In the genomic region with DNA sequence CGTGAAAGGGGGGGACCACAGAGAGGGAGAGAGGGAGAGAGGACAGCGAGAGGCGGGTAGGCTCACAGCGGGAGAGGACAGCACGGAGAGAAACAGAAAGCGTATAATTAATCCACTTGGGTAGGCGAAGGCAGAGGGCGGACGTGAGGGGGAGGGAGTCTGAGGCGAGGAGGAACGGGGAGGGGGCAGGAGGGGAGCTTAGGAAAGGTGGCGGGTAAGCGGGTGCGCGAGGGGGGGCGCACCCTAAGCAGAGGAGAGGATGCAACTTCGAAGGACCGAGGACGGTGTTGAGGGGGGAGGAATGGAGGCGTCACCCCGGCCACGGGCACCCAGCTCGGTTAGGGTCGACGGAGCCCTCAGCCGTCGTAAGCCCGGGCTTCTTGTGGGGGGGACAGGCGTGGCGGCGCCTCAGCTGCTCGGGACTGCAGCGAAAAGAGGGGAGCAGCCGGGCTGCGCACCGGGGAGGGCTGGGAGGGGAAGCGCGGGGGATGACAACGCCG, we compare ENCODE assay signal across 8 mouse cellular contexts. TPM values are rescaled to one million over a fixed set of nuclear protein-coding genes. Genes with fewer than 3 reads are reported as not detected.
DNase-seq lines count a peak whose midpoint lies in the region; ATAC-seq lines count a peak whose summit lies in the region.

No protein-coding gene starts in this region.

- H3K27ac ChIP-seq in kidney, embryonic 14.5 days (ENCODE audit: low read depth, low read length) = peak overlapping the region; percentile 92
- H3K27ac ChIP-seq in brown adipose tissue, adult 24 weeks (replicated peaks; ENCODE audit: low read depth, low read length) = no peak overlapping the region
- peak overlapping the region; percentile 85 for H3K27ac ChIP-seq in hindbrain, embryonic 10.5 days
- no peak overlapping the region for H3K27ac ChIP-seq in midbrain, embryonic 11.5 days (ENCODE audit: low read depth, low read length)

- H3K4me2 ChIP-seq in kidney, embryonic 14.5 days (replicated peaks; ENCODE audit: low read depth, low read length) = peak overlapping the region; percentile 67
- peak overlapping the region; percentile 42 for H3K4me2 ChIP-seq in midbrain, embryonic 11.5 days

- WGBS in kidney, embryonic 14.5 days = under 1% methylated on average over 35 of the region's 40 CpGs
- 1% methylated on average over 35 of the region's 40 CpGs for WGBS in hindbrain, embryonic 10.5 days
- WGBS in midbrain, embryonic 11.5 days = under 1% methylated on average over 39 of the region's 40 CpGs

- peak overlapping the region; percentile 64 for H3K4me3 ChIP-seq in kidney, embryonic 14.5 days (ENCODE audit: low read length)
- peak overlapping the region; percentile 60 for H3K4me3 ChIP-seq in brown adipose tissue, adult 24 weeks (ENCODE audit: insufficient read depth, low read depth, low read length)
- peak overlapping the region; percentile 52 for H3K4me3 ChIP-seq in hindbrain, embryonic 10.5 days
- H3K4me3 ChIP-seq in midbrain, embryonic 11.5 days (ENCODE audit: low read depth, low read length) = peak overlapping the region; percentile 31

- peak overlapping the region; percentile 88 for H3K9ac ChIP-seq in kidney, embryonic 14.5 days (ENCODE audit: low read depth, low read length)
- no peak overlapping the region; the same call in 1 of the 2 replicates for H3K9ac ChIP-seq in midbrain, embryonic 11.5 days (ENCODE audit: low read length)

- H3K9me3 ChIP-seq in kidney, embryonic 14.5 days (ENCODE audit: control insufficient read depth, low read length) = no peaks in the 10 kb centered on the region
- no peaks in the 10 kb centered on the region for H3K9me3 ChIP-seq in hindbrain, embryonic 10.5 days
- H3K9me3 ChIP-seq in midbrain, embryonic 11.5 days (ENCODE audit: control insufficient read depth, low read length) = no peaks in the 10 kb centered on the region

- H3K4me1 ChIP-seq in kidney, embryonic 14.5 days (ENCODE audit: control insufficient read depth, insufficient read depth, low read length) = peaks cover 24% of the 10 kb centered on the region; the same call in 1 of the 2 replicates
- no peaks in the 10 kb centered on the region; the same call in 1 of the 2 replicates for H3K4me1 ChIP-seq in brown adipose tissue, adult 24 weeks (ENCODE audit: control insufficient read depth, insufficient read depth, insufficient read length, low read length)
- H3K4me1 ChIP-seq in hindbrain, embryonic 10.5 days (replicated peaks) = peaks cover 68% of the 10 kb centered on the region
- peaks cover 17% of the 10 kb centered on the region for H3K4me1 ChIP-seq in midbrain, embryonic 11.5 days (ENCODE audit: control insufficient read depth, insufficient read depth, low read length)

- peak; percentile 2 for ATAC-seq in kidney, embryonic 14.5 days (ENCODE audit: low FRiP score, low TSS enrichment)
- peak; percentile 31; the same call in 1 of the 2 replicates for ATAC-seq in midbrain, embryonic 11.5 days (ENCODE audit: low FRiP score)

- no peak for DNase-seq in kidney, adult 11 months
- peak; percentile 21 for DNase-seq in hindbrain, embryonic 10.5 days (ENCODE audit: low spot score)
- DNase-seq in midbrain, embryonic 11.5 days (ENCODE audit: low spot score, missing footprints) = peak; percentile 93
- no peak for DNase-seq in layer of hippocampus, adult 18-20 months (ENCODE audit: low spot score in 2 of 2)
- DNase-seq in ovary, postnatal 10 days (ENCODE audit: low spot score) = no peak
- no peak for DNase-seq in gastrocnemius, postnatal 10 days

- H3K27me3 ChIP-seq in kidney, embryonic 14.5 days (ENCODE audit: control insufficient read depth, insufficient read depth, low read length) = peaks cover 82% of the 10 kb centered on the region
- H3K27me3 ChIP-seq in hindbrain, embryonic 10.5 days (ENCODE audit: insufficient read depth, poor library complexity, severe bottlenecking) = peaks cover 100% of the 10 kb centered on the region
- H3K27me3 ChIP-seq in midbrain, embryonic 11.5 days (ENCODE audit: control insufficient read depth, insufficient read depth, low read length) = peaks cover 96% of the 10 kb centered on the region

- peaks cover 15% of the 10 kb centered on the region for H3K36me3 ChIP-seq in kidney, embryonic 14.5 days (ENCODE audit: control insufficient read depth, insufficient read depth, low read length)
- peaks cover 4% of the 10 kb centered on the region; the same call in 1 of the 2 replicates for H3K36me3 ChIP-seq in hindbrain, embryonic 10.5 days
- H3K36me3 ChIP-seq in midbrain, embryonic 11.5 days (ENCODE audit: control insufficient read depth, insufficient read depth, low read length) = no peaks in the 10 kb centered on the region

RNA-seq across cellular contexts. Expression of gene Igf2, which starts 7.9 kb away (rescaled TPM):
- polyA plus RNA-seq in kidney, embryonic 14.5 days (2014; fragmentation: Nextera tagmentation; extraction: Ambion mirVana) = 627 and 715 TPM in 2 replicates
- polyA plus RNA-seq in brown adipose tissue, adult 24 weeks (2012; ENCODE audit: insufficient read depth, insufficient read length, missing spikeins) = 6.6 and 9.1 TPM in 2 replicates
- 219 and 247 TPM in 2 replicates for polyA plus RNA-seq in hindbrain, embryonic 10.5 days (2016; fragmentation: Nextera tagmentation; extraction: Ambion mirVana)
- 126 and 131 TPM in 2 replicates for polyA plus RNA-seq in midbrain, embryonic 11.5 days (2014; fragmentation: Nextera tagmentation; extraction: Ambion mirVana)
- total RNA-seq in layer of hippocampus, adult 18-20 months (2021) = 10 to 100 TPM; 42.7 to 46.4 TPM
- total RNA-seq in gastrocnemius, postnatal 10 days (2021) = 1,000 to 10,000 TPM; 6,069 to 6,624 TPM

RNA-seq across cellular contexts. Expression of gene Gm49394, which starts 11.0 kb away (rescaled TPM):
- not detected in 2 replicates for polyA plus RNA-seq in kidney, embryonic 14.5 days (2014; fragmentation: Nextera tagmentation; extraction: Ambion mirVana)
- not detected in 2 replicates for polyA plus RNA-seq in brown adipose tissue, adult 24 weeks (2012; ENCODE audit: insufficient read depth, insufficient read length, missing spikeins)
- polyA plus RNA-seq in hindbrain, embryonic 10.5 days (2016; fragmentation: Nextera tagmentation; extraction: Ambion mirVana) = not detected in 2 replicates
- polyA plus RNA-seq in midbrain, embryonic 11.5 days (2014; fragmentation: Nextera tagmentation; extraction: Ambion mirVana) = not detected in 2 replicates
- total RNA-seq in layer of hippocampus, adult 18-20 months (2021) = under 1 TPM; 0.10 to 0.20 TPM
- under 1 TPM; 0.25 to 0.47 TPM for total RNA-seq in gastrocnemius, postnatal 10 days (2021)

Comparison
In these comparisons a context has a peak if more than half of its experiments do, and no peak if none do; other contexts are left out.
1. H3K27ac ChIP-seq: peak in kidney, embryonic 14.5 days (single experiment) and hindbrain, embryonic 10.5 days (single experiment); none in brown adipose tissue, adult 24 weeks (single experiment) and midbrain, embryonic 11.5 days (single experiment).
2. DNase-seq: peak in hindbrain, embryonic 10.5 days (single experiment) and midbrain, embryonic 11.5 days (single experiment); none in kidney, adult 11 months (single experiment), layer of hippocampus, adult 18-20 months (0 of 2), ovary, postnatal 10 days (single experiment) and gastrocnemius, postnatal 10 days (single experiment).
3. RNA of gene Igf2, which starts 7.9 kb away (polyA plus RNA-seq): 627 to 715 TPM in kidney, embryonic 14.5 days, 219 to 247 TPM in hindbrain, embryonic 10.5 days and 126 to 131 TPM in midbrain, embryonic 11.5 days; 6.6 to 9.1 TPM in brown adipose tissue, adult 24 weeks; every median in the first group is over 10 times any median in the second.
4. Peak in every context shown above with its lines, with median percentiles within 50 percentile points of each other: H3K4me3 ChIP-seq.